Mouse (Mus musculus) cerebral cortex, adult 2 months (tissue): ENCODE measurements around the gene Cobl.

Experiments used
- WGBS: fragments of 180-500 bp; shearing (Covaris S2); methylation state at CpG from one replicate; pipeline ENCODE4 v1.1.7; 2018; 5-methylcytosine and 5-hydroxymethylcytosine counted together

Gene Cobl

DNA sequence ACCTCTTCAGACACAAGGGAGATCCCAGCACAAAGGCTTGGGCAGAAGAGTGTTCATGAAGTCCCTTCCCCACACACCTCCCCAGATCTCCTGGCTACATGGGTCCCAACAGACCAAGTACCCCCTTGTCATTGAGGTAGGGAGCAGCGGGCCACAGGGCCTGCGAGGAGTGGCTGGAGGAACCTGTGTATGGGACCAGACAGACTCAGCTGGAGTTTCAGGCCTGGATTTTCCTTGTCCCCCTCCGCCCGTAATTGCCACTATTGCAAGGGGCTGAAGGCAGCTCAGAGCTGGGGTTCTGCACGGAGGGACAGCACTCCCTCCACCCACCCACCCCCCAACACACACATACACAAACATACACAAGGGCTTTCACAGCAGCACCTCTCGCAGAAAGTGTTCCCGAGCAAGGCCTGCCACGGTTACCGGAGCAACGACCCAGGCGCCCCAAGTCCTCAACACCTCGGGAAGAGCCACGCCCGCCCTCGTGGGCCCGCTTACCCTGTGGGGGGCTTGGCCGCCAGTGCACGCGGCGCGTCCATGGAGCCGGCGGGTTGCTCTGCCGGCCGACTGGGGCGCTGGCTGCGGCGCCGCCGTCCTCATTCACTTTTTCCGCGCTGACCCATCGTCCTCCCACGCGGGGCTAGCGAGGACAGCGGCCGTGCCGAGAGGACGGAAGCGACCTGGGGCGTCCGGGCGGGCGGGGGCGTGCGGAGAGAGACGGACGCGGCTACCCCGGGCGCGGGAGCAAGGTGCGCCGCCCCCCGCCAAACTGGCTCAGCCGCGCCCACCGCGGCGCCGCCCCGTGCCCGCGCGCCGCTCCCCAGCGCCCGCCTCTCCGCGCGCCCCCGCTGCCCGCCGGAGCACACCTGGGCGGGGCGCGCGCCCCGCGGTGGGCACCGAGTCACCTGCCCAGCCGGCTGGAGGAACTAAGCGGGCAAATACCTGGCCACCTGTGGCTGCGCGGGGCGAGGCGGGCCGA, at the start of gene Cobl:
Gene Cobl (minus strand): TSS at position 780 of the 982 bp plus-strand sequence.
- 2% methylated on average over 65 of the region's 89 CpGs for WGBS

DNA sequence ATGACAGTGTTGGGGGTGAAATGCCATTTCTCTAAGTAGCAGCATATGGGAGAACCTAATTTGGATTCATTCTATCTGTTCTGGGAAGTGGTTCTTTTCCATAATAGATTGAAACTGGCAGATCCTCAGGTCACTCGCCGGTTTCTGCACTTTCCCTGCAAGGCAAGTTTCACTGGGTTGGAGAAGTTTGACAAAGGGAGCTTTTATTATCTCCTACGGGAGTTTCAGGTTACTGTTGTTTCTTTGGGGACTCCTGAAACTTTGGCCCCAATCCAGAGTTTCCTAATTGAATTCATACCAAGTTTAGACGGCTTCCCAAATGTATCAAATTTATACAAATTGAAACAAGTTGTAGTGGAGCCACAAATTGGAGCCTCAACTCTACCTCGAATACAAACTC, 49.0 kb upstream of the Cobl start:
- 41% methylated on average over 5 of the region's 5 CpGs for WGBS

- WGBS = 93% methylated on average over 6 of the region's 6 CpGs
These were observed 41.7 kb upstream of the Cobl start for GRCm38 (mm10) chr11:12506371-12506890.

DNA sequence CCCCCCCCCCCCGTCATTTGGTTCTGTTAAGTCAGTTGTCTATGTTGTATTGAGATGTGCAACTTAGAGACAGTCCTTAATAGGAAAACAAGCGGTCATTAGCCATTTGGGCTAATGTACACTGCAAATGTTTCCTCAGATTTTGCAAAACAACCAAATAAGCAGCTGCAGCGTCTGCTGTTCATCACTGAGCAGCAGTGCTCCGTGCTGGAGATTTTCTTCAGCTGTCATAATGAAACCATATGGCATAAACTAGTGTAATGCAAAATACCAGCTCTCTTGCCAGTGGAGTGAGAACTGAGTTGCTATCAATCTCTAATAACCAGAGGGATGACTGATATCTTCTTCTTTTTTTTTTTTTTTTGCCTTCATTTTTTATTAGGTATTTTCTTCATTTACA, 39.0 kb upstream of the Cobl start:
- 67% methylated on average over 4 of the region's 4 CpGs for WGBS

DNA sequence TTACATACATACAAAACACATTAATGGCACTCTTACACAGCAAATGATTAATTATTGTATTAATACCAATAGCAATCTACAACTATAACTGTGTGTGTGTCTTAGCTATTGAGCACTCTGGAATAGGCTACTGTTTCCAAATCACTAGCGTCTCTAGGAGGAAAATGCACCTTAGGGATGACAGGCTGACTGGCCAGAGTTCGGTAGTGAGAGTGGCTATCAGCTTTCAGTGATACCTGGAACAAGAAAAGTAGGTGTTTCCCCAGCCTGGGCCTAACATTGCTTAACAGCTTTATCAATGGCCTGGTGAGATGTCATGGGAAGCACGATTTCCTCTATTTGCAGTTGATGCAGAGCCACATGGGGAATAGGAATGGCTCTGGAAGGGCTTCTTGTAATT, 37.0 kb upstream of the Cobl start:
- WGBS = 92% methylated on average over 3 of the region's 3 CpGs

DNA sequence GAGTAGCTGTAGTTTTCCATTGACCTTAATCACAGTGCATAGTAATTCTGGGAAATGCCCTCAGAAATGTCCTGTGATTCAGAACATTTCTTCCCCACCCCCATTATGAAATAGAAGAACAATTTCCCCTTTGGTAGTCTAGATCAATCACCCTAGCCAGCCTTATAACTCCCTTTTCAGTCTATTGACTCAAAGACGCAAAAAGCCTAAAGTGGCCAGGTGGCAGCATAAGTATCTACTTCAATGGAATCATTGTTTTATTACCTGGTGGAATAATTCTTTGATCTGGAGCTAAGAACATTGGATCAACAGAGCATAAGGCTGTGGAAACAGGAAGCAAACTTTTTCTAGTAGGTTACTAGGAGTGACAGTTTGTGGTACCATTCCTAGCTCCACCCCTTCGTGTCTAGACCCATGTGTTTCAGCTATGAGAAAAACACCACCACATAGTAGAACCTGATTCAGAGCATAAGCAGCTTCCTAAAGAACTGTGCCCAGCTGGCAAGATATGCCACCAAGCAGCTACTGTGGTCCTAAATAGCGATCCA, 15.2 kb upstream of the Cobl start:
- 91% methylated on average over 3 of the region's 3 CpGs for WGBS

GRCm38 (mm10) chr11:12474299-12474935, 9.7 kb upstream of the Cobl start:
- WGBS = 83% methylated on average over 5 of the region's 5 CpGs

GRCm38 (mm10) chr11:12473625-12474298, 9.0 kb upstream of the Cobl start:
- 46% methylated on average over 5 of the region's 5 CpGs for WGBS

DNA sequence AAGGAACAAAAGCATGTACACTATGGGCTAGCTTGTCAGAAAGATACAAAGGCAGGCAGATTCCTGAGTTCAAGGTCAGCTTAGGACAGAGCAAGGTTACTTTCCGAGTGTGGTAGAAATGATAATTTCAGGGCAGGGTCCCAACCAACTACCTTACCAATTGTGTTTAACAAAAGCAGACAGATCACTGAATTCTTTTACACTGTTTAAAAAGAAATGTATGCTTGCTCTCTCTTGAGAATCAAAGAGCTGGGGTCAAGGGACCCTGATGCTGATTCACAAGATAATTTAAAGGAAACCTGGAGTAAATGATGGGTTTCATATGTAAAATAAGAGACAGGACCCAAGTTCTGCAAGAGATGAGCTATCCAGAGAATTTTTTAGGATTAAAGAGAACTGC, 4.9 kb upstream of the Cobl start:
- WGBS = 89% methylated on average over 1 of the region's 1 CpGs

DNA sequence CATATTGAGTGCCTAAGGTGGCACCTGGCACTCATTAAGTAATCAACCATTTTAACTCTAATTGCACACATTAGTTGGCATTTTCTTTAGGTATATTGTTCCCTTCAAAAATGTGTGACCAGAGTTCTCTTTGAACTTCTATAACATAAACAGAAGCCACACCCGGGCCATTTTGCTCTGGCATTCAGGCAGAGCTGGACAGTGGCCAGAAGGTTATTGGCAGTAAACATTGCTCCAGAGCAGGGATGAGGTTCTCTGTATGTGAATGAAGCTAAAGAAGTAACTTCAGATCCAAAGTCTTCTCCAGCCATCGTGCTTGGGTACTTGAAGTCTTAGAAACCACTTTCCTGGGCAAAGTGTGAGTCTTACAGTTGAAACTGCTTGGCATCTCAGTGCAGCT, 3.9 kb upstream of the Cobl start:
- WGBS = 57% methylated on average over 2 of the region's 2 CpGs

DNA sequence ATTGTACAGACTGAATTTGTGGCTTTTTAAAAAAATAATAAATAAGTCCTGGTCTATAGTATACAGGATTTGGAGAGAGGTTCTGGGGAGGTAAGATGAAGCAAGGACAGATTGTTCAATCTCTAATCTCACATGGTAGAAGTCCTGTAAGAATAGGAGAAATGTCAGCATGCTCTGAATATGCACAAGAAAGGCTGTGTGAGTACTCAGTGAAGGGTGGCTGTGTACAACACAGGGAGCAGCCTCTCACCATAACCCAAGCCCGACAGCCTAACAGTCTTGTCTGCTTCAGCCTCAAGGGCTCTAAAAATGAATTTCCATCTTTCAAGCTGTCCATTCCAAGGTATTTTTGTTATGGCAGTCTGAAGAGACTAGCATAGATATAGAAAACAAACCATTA, 3.1 kb upstream of the Cobl start:
- WGBS = 74% methylated on average over 1 of the region's 1 CpGs

GRCm38 (mm10) chr11:12467217-12467616, 2.5 kb upstream of the Cobl start:
- 87% methylated on average over 2 of the region's 2 CpGs for WGBS

GRCm38 (mm10) chr11:12466606-12467005, 1.8 kb upstream of the Cobl start:
- WGBS = 35% methylated on average over 1 of the region's 1 CpGs

DNA sequence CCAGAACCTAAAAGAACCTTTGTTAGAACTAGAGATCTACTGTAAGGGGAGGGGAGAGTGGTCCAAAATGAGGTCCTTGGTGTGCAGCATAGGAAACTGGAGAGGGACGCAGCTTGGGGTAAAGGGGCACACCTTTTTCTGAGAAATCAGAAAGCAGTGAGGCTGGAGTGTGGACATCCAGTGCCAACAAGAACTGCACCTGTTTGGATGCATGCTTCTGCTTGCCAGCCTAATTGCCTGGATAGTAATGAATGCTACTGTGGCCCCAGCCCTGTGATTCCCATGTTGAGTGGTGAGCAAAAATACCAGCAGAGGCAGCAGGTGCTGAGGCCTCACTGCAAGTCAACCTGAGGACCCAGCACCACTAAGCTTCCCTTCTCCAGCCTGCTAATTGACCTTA, 469 bp upstream of the Cobl start:
- WGBS = 65% methylated on average over 1 of the region's 1 CpGs

DNA sequence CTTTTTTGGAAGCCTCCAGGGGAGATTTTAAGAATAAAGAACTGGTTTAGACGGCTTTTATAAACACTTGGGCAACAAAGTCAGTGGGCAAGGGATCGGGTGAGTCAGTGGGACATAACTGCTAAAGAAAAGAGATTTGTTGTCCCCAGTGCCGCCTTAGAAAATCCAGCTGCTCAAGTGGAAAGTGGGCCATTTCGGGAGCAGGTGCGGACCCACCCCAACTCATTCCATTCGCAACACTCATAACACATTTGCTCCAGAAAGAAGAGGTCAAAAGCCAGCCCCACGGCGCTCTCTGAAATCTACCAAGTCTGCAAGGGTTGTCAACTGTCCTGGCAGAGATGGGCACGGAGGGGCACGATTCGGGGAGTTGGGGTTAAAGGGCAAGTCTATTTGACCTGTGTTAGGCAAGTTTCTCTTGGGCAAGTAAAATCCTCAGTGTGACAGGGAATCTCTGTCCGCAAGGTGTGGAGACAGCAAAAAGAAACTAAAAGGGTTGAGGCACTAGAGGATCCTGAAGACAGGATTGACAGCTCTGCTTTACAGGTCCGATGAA, 1.1 kb downstream of the Cobl start:
- WGBS = 54% methylated on average over 13 of the region's 13 CpGs

DNA sequence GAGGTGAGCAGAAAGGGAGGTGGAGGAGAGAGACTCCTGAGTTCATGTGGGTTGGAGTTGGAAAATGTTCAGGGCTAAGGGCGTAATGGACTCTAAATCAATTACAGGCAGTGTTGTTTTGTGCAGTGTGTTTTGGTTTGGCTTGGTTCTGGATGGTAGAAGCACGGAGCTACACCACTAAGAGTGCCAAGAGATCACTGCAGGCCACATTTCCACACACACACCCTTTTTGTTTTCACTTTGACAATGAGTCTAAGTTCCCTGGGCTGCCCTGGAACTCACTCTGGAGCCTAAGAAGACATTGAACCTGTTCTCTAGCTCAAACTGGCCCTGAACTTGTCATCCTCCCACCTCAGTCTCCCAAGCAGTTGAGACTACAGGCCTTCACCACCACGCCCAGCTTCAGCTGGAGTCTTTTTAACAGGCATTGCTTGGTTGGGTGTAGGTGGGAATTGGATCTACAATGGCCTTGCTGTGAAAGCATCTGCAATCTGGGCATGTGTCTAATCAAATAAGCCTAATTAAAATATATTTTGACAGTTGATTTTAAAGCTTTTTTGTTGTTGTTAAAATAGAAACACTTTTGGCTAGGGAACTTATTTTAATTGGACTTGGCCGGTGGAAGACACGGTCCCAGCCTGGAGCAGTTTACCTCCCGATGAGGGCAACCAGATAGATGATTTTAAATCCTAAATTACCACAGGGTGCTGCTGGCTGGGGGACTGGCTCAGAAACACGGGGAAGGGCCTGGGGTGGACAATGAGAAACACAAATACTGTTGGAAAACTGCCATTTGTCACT, 4.8 kb downstream of the Cobl start:
- WGBS = 49% methylated on average over 7 of the region's 7 CpGs

GRCm38 (mm10) chr11:12458814-12459213, 5.9 kb downstream of the Cobl start:
- WGBS = 58% methylated on average over 3 of the region's 3 CpGs

GRCm38 (mm10) chr11:12458392-12458791, 6.4 kb downstream of the Cobl start:
- WGBS = 77% methylated on average over 2 of the region's 2 CpGs

GRCm38 (mm10) chr11:12448101-12448500, 16.7 kb downstream of the Cobl start:
- 64% methylated on average over 3 of the region's 3 CpGs for WGBS

- WGBS = 79% methylated on average over 2 of the region's 2 CpGs
These were observed 19.5 kb downstream of the Cobl start for GRCm38 (mm10) chr11:12445222-12445621.

GRCm38 (mm10) chr11:12444215-12444614, 20.5 kb downstream of the Cobl start:
- 85% methylated on average over 2 of the region's 2 CpGs for WGBS
